Mouse (Mus musculus): ENCODE results near the gene Prrx1.

Gene Prrx1

GRCm38 (mm10) chr1:163273132-163273531 is 40.4 kb downstream of the Prrx1 start:
- no peak for DNase-seq (ENCODE audit: low read depth in 1 of 2, low spot score in 2 of 2)

GRCm38 (mm10) chr1:163266853-163267538 is 46.5 kb downstream of the Prrx1 start:
- no peak for DNase-seq (ENCODE audit: low read depth in 1 of 2, low spot score in 2 of 2)

GRCm38 (mm10) chr1:163257298-163257697 is 56.2 kb downstream of the Prrx1 start:
- no peak for DNase-seq (ENCODE audit: low read depth in 1 of 2, low spot score in 2 of 2)

- no peak for DNase-seq (ENCODE audit: low read depth in 1 of 2, low spot score in 2 of 2)
These were observed 57.6 kb downstream of the Prrx1 start for GRCm38 (mm10) chr1:163255884-163256283.

GRCm38 (mm10) chr1:163252796-163253195 is 60.7 kb downstream of the Prrx1 start:
- DNase-seq (ENCODE audit: low read depth in 1 of 2, low spot score in 2 of 2), result no peak

GRCm38 (mm10) chr1:163252331-163252730 is 61.2 kb downstream of the Prrx1 start:
- no peak for DNase-seq (ENCODE audit: low read depth in 1 of 2, low spot score in 2 of 2)

GRCm38 (mm10) chr1:163251766-163252165 is 61.7 kb downstream of the Prrx1 start:
- DNase-seq (ENCODE audit: low read depth in 1 of 2, low spot score in 2 of 2), result no peak

- DNase-seq (ENCODE audit: low read depth in 1 of 2, low spot score in 2 of 2), result no peak
These were observed 74.6 kb downstream of the Prrx1 start for GRCm38 (mm10) chr1:163238950-163239349.

- DNase-seq (ENCODE audit: low read depth in 1 of 2, low spot score in 2 of 2), result no peak
These were observed 82.3 kb downstream of the Prrx1 start for GRCm38 (mm10) chr1:163231230-163231629.

- DNase-seq (ENCODE audit: low read depth in 1 of 2, low spot score in 2 of 2), result no peak
These were observed 87.2 kb downstream of the Prrx1 start for GRCm38 (mm10) chr1:163226271-163226670.

GRCm38 (mm10) chr1:163221767-163222166 is 91.7 kb downstream of the Prrx1 start:
- no peak for DNase-seq (ENCODE audit: low read depth in 1 of 2, low spot score in 2 of 2)

GRCm38 (mm10) chr1:163208919-163209867 is 104.3 kb downstream of the Prrx1 start:
- no peak for DNase-seq (ENCODE audit: low read depth in 1 of 2, low spot score in 2 of 2)

GRCm38 (mm10) chr1:163198767-163199166 is 114.7 kb downstream of the Prrx1 start:
- no peak for DNase-seq (ENCODE audit: low read depth in 1 of 2, low spot score in 2 of 2)

- DNase-seq (ENCODE audit: low read depth in 1 of 2, low spot score in 2 of 2), result no peak
These were observed 115.5 kb downstream of the Prrx1 start for GRCm38 (mm10) chr1:163198059-163198458.

All from monocyte, adult 2 months (primary cell).